Mouse (Mus musculus): ENCODE data around the gene Camk2d.
A peak's percentile ranks its signal among the peaks of the same experiment; 100 is the strongest.

Gene Camk2d

GRCm38 (mm10) chr3:126596086-126596485 is at the start of gene Camk2d:
Gene Camk2d, plus strand, starts transcription at chr3:126596302.
- peak; percentile 98 for DNase-seq (ENCODE audit: low spot score in 2 of 2)

GRCm38 (mm10) chr3:126547941-126548340 is 48.2 kb upstream of the Camk2d start:
- DNase-seq (ENCODE audit: low spot score in 2 of 2) = no peak

GRCm38 (mm10) chr3:126563646-126564045 is 32.5 kb upstream of the Camk2d start:
- no peak for DNase-seq (ENCODE audit: low spot score in 2 of 2)

GRCm38 (mm10) chr3:126570628-126571027 is 25.5 kb upstream of the Camk2d start:
- DNase-seq (ENCODE audit: low spot score in 2 of 2) = no peak

- DNase-seq (ENCODE audit: low spot score in 2 of 2) = no peak
Measured at GRCm38 (mm10) chr3:126572915-126573314, 23.2 kb upstream of the Camk2d start.

- DNase-seq (ENCODE audit: low spot score in 2 of 2) = no peak
Measured at GRCm38 (mm10) chr3:126575927-126576326, 20.2 kb upstream of the Camk2d start.

- no peak for DNase-seq (ENCODE audit: low spot score in 2 of 2)
Measured at GRCm38 (mm10) chr3:126586134-126586533, 10.0 kb upstream of the Camk2d start.

- no peak for DNase-seq (ENCODE audit: low spot score in 2 of 2)
Measured at GRCm38 (mm10) chr3:126587477-126587876, 8.6 kb upstream of the Camk2d start.

- no peak for DNase-seq (ENCODE audit: low spot score in 2 of 2)
Measured at GRCm38 (mm10) chr3:126589556-126589955, 6.5 kb upstream of the Camk2d start.

- no peak for DNase-seq (ENCODE audit: low spot score in 2 of 2)
Measured at GRCm38 (mm10) chr3:126595456-126595855, 646 bp upstream of the Camk2d start.

GRCm38 (mm10) chr3:126596491-126597160 is 524 bp downstream of the Camk2d start:
- peak; percentile 86 to 88 for DNase-seq (ENCODE audit: low spot score in 2 of 2)

- DNase-seq (ENCODE audit: low spot score in 2 of 2) = peak; percentile 85 to 86
Measured at GRCm38 (mm10) chr3:126597161-126597595, 1.1 kb downstream of the Camk2d start.

- DNase-seq (ENCODE audit: low spot score in 2 of 2) = no peak
Measured at GRCm38 (mm10) chr3:126597596-126598328, 1.7 kb downstream of the Camk2d start.

- no peak for DNase-seq (ENCODE audit: low spot score in 2 of 2)
Measured at GRCm38 (mm10) chr3:126598329-126598676, 2.2 kb downstream of the Camk2d start.

GRCm38 (mm10) chr3:126598881-126599280 is 2.8 kb downstream of the Camk2d start:
- no peak for DNase-seq (ENCODE audit: low spot score in 2 of 2)

GRCm38 (mm10) chr3:126599335-126599734 is 3.2 kb downstream of the Camk2d start:
- no peak for DNase-seq (ENCODE audit: low spot score in 2 of 2)

GRCm38 (mm10) chr3:126599936-126600335 is 3.8 kb downstream of the Camk2d start:
- no peak for DNase-seq (ENCODE audit: low spot score in 2 of 2)

GRCm38 (mm10) chr3:126602772-126603171 is 6.7 kb downstream of the Camk2d start:
- no peak for DNase-seq (ENCODE audit: low spot score in 2 of 2)

- no peak for DNase-seq (ENCODE audit: low spot score in 2 of 2)
Measured at GRCm38 (mm10) chr3:126604656-126605434, 8.7 kb downstream of the Camk2d start.

- no peak for DNase-seq (ENCODE audit: low spot score in 2 of 2)
Measured at GRCm38 (mm10) chr3:126609310-126609709, 13.2 kb downstream of the Camk2d start.

GRCm38 (mm10) chr3:126609795-126610451 is 13.8 kb downstream of the Camk2d start:
- DNase-seq (ENCODE audit: low spot score in 2 of 2) = no peak

GRCm38 (mm10) chr3:126611624-126612023 is 15.5 kb downstream of the Camk2d start:
- DNase-seq (ENCODE audit: low spot score in 2 of 2) = no peak
